Mouse (Mus musculus) intestine, embryonic 14.5 days (tissue): ENCODE data around the gene P2ry13. TPM values are rescaled to one million over a fixed set of nuclear protein-coding genes. Genes with fewer than 3 reads are reported as not detected.

Experiments
- ATAC-seq: fragments of 200-750 bp; cut with Nextera tagmentation; replicated peaks from 2 replicates; pipeline ENCODE4 v1.8.0; 2017; ENCODE audit warnings: low read depth, moderate number of reproducible peaks, moderate TSS enrichment, moderate library complexity; ENCODE audit not compliant: low FRiP score, low TSS enrichment
- DNase-seq: peaks from one replicate; pipeline ENCODE4 v3.0.0-alpha.2; 2018; ENCODE audit warnings: low spot score
- H3K27ac ChIP-seq: fragments of 300-500 bp; sonication (generic); 2 replicates; pipeline ENCODE4 v1.5.1; 2014; ENCODE audit warnings: low read depth, mild to moderate bottlenecking, control low read depth
- H3K27me3 ChIP-seq: fragments of 300-500 bp; sonication (generic); replicated peaks from 2 replicates; pipeline ENCODE4 v1.6.1; 2014; ENCODE audit warnings: low read length, control low read depth; ENCODE audit not compliant: control insufficient read depth, insufficient read depth
- H3K36me3 ChIP-seq: fragments of 300-500 bp; sonication (generic); 2 replicates; pipeline ENCODE4 v1.6.1; 2014; ENCODE audit warnings: low read length, control low read depth; ENCODE audit not compliant: control insufficient read depth, insufficient read depth
- H3K4me1 ChIP-seq: fragments of 300-500 bp; sonication (generic); replicated peaks from 2 replicates; pipeline ENCODE4 v1.6.1; 2014; ENCODE audit warnings: low read length, control low read depth, mixed read lengths; ENCODE audit not compliant: control insufficient read depth, insufficient read depth
- H3K4me2 ChIP-seq: fragments of 300-500 bp; sonication (generic); 2 replicates; pipeline ENCODE4 v1.6.1; 2014; ENCODE audit warnings: low read length
- H3K4me3 ChIP-seq: fragments of 300-500 bp; sonication (generic); 2 replicates; pipeline ENCODE4 v1.5.1; 2014; ENCODE audit warnings: low read depth, low read length, control low read depth, mixed read lengths
- H3K9ac ChIP-seq: fragments of 300-500 bp; sonication (generic); 2 replicates; pipeline ENCODE4 v1.6.1; 2014; ENCODE audit warnings: mild to moderate bottlenecking, low read length
- H3K9me3 ChIP-seq: fragments of 300-500 bp; sonication (generic); 2 replicates; pipeline ENCODE4 v1.6.1; 2016; ENCODE audit warnings: low read length, control low read depth; ENCODE audit not compliant: control insufficient read depth
- WGBS: fragments of 180-500 bp; shearing (Covaris S2); extraction: QIAGEN DNeasy Blood & Tissue Kit; methylation state at CpG from one replicate; pipeline ENCODE4 v1.1.7; 2014; 5-methylcytosine and 5-hydroxymethylcytosine counted together
- polyA plus RNA-seq: library from polyadenylated mRNA; unstranded; fragments of >200 nt; fragmentation: Nextera tagmentation; extraction: Ambion mirVana; gene quantifications from 2 replicates; pipeline ENCODE4 v1.2.1, GENCODE M21; 2014

The P2ry13 gene
- polyA plus RNA-seq, 1 experiment from 2014 or later: 1.6 TPM

GRCm38 (mm10) chr3:59167417-59168054 lies 43.1 kb downstream of the P2ry13 start:
- H3K4me3 ChIP-seq: no peak overlapping the region
- ATAC-seq (no peak), DNase-seq (no peak)
- 46% methylated on average over 2 of the region's 2 CpGs for WGBS
- H3K36me3 ChIP-seq: no peaks in the 10 kb centered on the region
- H3K27me3 ChIP-seq: no peaks in the 10 kb centered on the region
- H3K27ac ChIP-seq: no peak overlapping the region; the same call in 1 of the 2 replicates
- no peak overlapping the region for H3K4me2 ChIP-seq
- no peak overlapping the region for H3K9ac ChIP-seq
- no peaks in the 10 kb centered on the region for H3K9me3 ChIP-seq
- no peaks in the 10 kb centered on the region for H3K4me1 ChIP-seq

DNA sequence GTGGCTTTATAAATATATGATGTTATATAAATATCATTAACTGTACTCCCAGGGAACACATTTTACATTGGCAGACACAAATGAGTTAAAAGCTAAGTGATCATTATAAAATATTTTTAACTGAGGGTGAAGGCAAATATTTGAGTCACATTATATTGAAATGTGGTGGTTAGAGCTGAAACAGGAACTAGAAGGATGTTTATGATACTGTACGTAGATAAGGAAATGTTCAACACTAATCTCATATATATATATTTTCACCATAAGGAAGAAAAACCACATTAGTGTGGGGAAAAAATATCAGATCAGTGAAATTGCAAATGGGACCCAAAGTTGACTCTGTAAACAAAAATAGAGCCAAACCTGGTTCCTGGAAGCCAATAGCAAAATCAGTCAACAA lies 50.2 kb downstream of the P2ry13 start:
- Histone ChIP-seq H3K9me3 (no peaks in the 10 kb centered on the region), H3K27me3 (no peaks in the 10 kb centered on the region), H3K4me1 (no peaks in the 10 kb centered on the region), H3K4me2 (no peak overlapping the region), H3K9ac (no peak overlapping the region), H3K27ac (no peak overlapping the region), H3K36me3 (no peaks in the 10 kb centered on the region), H3K4me3 (no peak overlapping the region)
- 62% methylated on average over 1 of the region's 1 CpGs for WGBS
- ATAC-seq (no peak), DNase-seq (no peak)

Other genes starting within 250 kb of the P2ry13 start
- gene Med12l, start 205.1 kb downstream of the P2ry13 start, polyA plus RNA-seq: 2.4 TPM in 2 replicates
- gene Gpr171, start 109.1 kb downstream of the P2ry13 start, polyA plus RNA-seq: 1.1 and 1.2 TPM in 2 replicates
- gene P2ry14, start 57.3 kb downstream of the P2ry13 start, polyA plus RNA-seq: 8.4 and 8.6 TPM in 2 replicates
- gene Gpr87, start 15.8 kb downstream of the P2ry13 start, polyA plus RNA-seq: not detected in 2 replicates
- 1.9 and 2.5 TPM in 2 replicates for gene P2ry12, start 52.0 kb upstream of the P2ry13 start, polyA plus RNA-seq
- 6.9 and 7.5 TPM in 2 replicates for gene Igsf10, start 133.5 kb upstream of the P2ry13 start, polyA plus RNA-seq